Mouse (Mus musculus): ENCODE data around the gene Rpl36. TPM values are rescaled to one million over a fixed set of nuclear protein-coding genes. Genes with fewer than 3 reads are reported as not detected.

Rpl36 gene
- polyA plus RNA-seq (2012; rRNA removed): 1,882 and 2,245 TPM in 2 replicates

- H3K27ac ChIP-seq (ENCODE audit: insufficient read depth, low read depth, low read length): peak within 1 kb of the TSS; percentile 67
- WGBS: under 1% methylated on average over 52 of the region's 52 CpGs
- H3K27me3 ChIP-seq (ENCODE audit: control insufficient read depth, insufficient read depth, low read length): no peaks in the 10 kb centered on the region
- peaks cover 25% of the 10 kb centered on the region for H3K4me1 ChIP-seq (ENCODE audit: control insufficient read depth, insufficient read depth, insufficient read length, low read length)
- TF ChIP-seq CTCF (IDR thresholded peaks at IDR 0.05; ENCODE audit: extremely low read depth, insufficient read length, insufficient replicate concordance, low read depth, low read length) (peak; percentile 96), POLR2A (IDR thresholded peaks at IDR 0.05; ENCODE audit: low read depth, low read length) (peak; percentile 61)
- peak within 1 kb of the TSS; percentile 74 for H3K4me3 ChIP-seq (ENCODE audit: low read depth, low read length)
- H3K36me3 ChIP-seq (ENCODE audit: control insufficient read depth, insufficient read depth, low read length): peaks cover 23% of the 10 kb centered on the region
Observed at GRCm38 (mm10) chr17:56613236-56613844, at the start of gene Rpl36. Gene Rpl36, plus strand, starts transcription at chr17:56613416.

GRCm38 (mm10) chr17:56566293-56566692 lies 46.9 kb upstream of the Rpl36 start:
- Histone ChIP-seq H3K4me1 (ENCODE audit: control insufficient read depth, insufficient read depth, insufficient read length, low read length) (no peaks in the 10 kb centered on the region), H3K27me3 (ENCODE audit: control insufficient read depth, insufficient read depth, low read length) (no peaks in the 10 kb centered on the region), H3K4me3 (ENCODE audit: low read depth, low read length) (no peak overlapping the region), H3K27ac (ENCODE audit: insufficient read depth, low read depth, low read length) (no peak overlapping the region), H3K36me3 (ENCODE audit: control insufficient read depth, insufficient read depth, low read length) (peaks cover 97% of the 10 kb centered on the region)
- WGBS: 92% methylated on average over 29 of the region's 29 CpGs
- no peak for TF ChIP-seq CTCF (IDR thresholded peaks at IDR 0.05; ENCODE audit: extremely low read depth, insufficient read length, insufficient replicate concordance, low read depth, low read length)
- no peak for TF ChIP-seq POLR2A (IDR thresholded peaks at IDR 0.05; ENCODE audit: low read depth, low read length)

- H3K4me3 ChIP-seq (ENCODE audit: low read depth, low read length): no peak overlapping the region
- H3K36me3 ChIP-seq (ENCODE audit: control insufficient read depth, insufficient read depth, low read length): peaks cover 95% of the 10 kb centered on the region
- TF ChIP-seq POLR2A (IDR thresholded peaks at IDR 0.05; ENCODE audit: low read depth, low read length): no peak
- TF ChIP-seq CTCF (IDR thresholded peaks at IDR 0.05; ENCODE audit: extremely low read depth, insufficient read length, insufficient replicate concordance, low read depth, low read length): no peak
- H3K27ac ChIP-seq (ENCODE audit: insufficient read depth, low read depth, low read length): no peak overlapping the region
- WGBS: 95% methylated on average over 5 of the region's 5 CpGs
- H3K4me1 ChIP-seq (ENCODE audit: control insufficient read depth, insufficient read depth, insufficient read length, low read length): no peaks in the 10 kb centered on the region
- no peaks in the 10 kb centered on the region for H3K27me3 ChIP-seq (ENCODE audit: control insufficient read depth, insufficient read depth, low read length)
Observed at GRCm38 (mm10) chr17:56566918-56567317, 46.3 kb upstream of the Rpl36 start.

GRCm38 (mm10) chr17:56567370-56567769 lies 45.8 kb upstream of the Rpl36 start:
- Histone ChIP-seq H3K4me1 (ENCODE audit: control insufficient read depth, insufficient read depth, insufficient read length, low read length) (no peaks in the 10 kb centered on the region; the same call in 1 of the 2 replicates), H3K27ac (ENCODE audit: insufficient read depth, low read depth, low read length) (no peak overlapping the region), H3K27me3 (ENCODE audit: control insufficient read depth, insufficient read depth, low read length) (no peaks in the 10 kb centered on the region), H3K36me3 (ENCODE audit: control insufficient read depth, insufficient read depth, low read length) (peaks cover 91% of the 10 kb centered on the region), H3K4me3 (ENCODE audit: low read depth, low read length) (no peak overlapping the region)
- TF ChIP-seq POLR2A (IDR thresholded peaks at IDR 0.05; ENCODE audit: low read depth, low read length): no peak
- no peak for TF ChIP-seq CTCF (IDR thresholded peaks at IDR 0.05; ENCODE audit: extremely low read depth, insufficient read length, insufficient replicate concordance, low read depth, low read length)
- WGBS: 84% methylated on average over 4 of the region's 4 CpGs

GRCm38 (mm10) chr17:56570287-56570686 lies 42.9 kb upstream of the Rpl36 start:
- no peaks in the 10 kb centered on the region for H3K27me3 ChIP-seq (ENCODE audit: control insufficient read depth, insufficient read depth, low read length)
- H3K36me3 ChIP-seq (ENCODE audit: control insufficient read depth, insufficient read depth, low read length): peaks cover 83% of the 10 kb centered on the region
- WGBS: 90% methylated on average over 4 of the region's 4 CpGs
- peaks cover 15% of the 10 kb centered on the region; the same call in 1 of the 2 replicates for H3K4me1 ChIP-seq (ENCODE audit: control insufficient read depth, insufficient read depth, insufficient read length, low read length)
- H3K27ac ChIP-seq (ENCODE audit: insufficient read depth, low read depth, low read length): no peak overlapping the region
- no peak for TF ChIP-seq POLR2A (IDR thresholded peaks at IDR 0.05; ENCODE audit: low read depth, low read length)
- no peak for TF ChIP-seq CTCF (IDR thresholded peaks at IDR 0.05; ENCODE audit: extremely low read depth, insufficient read length, insufficient replicate concordance, low read depth, low read length)
- no peak overlapping the region for H3K4me3 ChIP-seq (ENCODE audit: low read depth, low read length)

- 6% methylated on average over 1 of the region's 1 CpGs for WGBS
- peak overlapping the region; percentile 21; the same call in 1 of the 2 replicates for H3K27ac ChIP-seq (ENCODE audit: insufficient read depth, low read depth, low read length)
Observed at GRCm38 (mm10) chr17:56572154-56572553, 41.1 kb upstream of the Rpl36 start.

GRCm38 (mm10) chr17:56572939-56573338 lies 40.3 kb upstream of the Rpl36 start:
- Histone ChIP-seq H3K36me3 (ENCODE audit: control insufficient read depth, insufficient read depth, low read length) (peaks cover 78% of the 10 kb centered on the region), H3K4me1 (ENCODE audit: control insufficient read depth, insufficient read depth, insufficient read length, low read length) (peaks cover 15% of the 10 kb centered on the region; the same call in 1 of the 2 replicates), H3K4me3 (ENCODE audit: low read depth, low read length) (no peak overlapping the region), H3K27ac (ENCODE audit: insufficient read depth, low read depth, low read length) (peak overlapping the region; percentile 25; the same call in 1 of the 2 replicates), H3K27me3 (ENCODE audit: control insufficient read depth, insufficient read depth, low read length) (no peaks in the 10 kb centered on the region)
- 63% methylated on average over 3 of the region's 3 CpGs for WGBS
- TF ChIP-seq POLR2A (IDR thresholded peaks at IDR 0.05; ENCODE audit: low read depth, low read length) (no peak), CTCF (IDR thresholded peaks at IDR 0.05; ENCODE audit: extremely low read depth, insufficient read length, insufficient replicate concordance, low read depth, low read length) (no peak)

More at GRCm38 (mm10) chr17:56572154-56572553, 41.1 kb upstream of the Rpl36 start:
- Histone ChIP-seq H3K4me3 (ENCODE audit: low read depth, low read length) (no peak overlapping the region), H3K27me3 (ENCODE audit: control insufficient read depth, insufficient read depth, low read length) (no peaks in the 10 kb centered on the region), H3K36me3 (ENCODE audit: control insufficient read depth, insufficient read depth, low read length) (peaks cover 78% of the 10 kb centered on the region), H3K4me1 (ENCODE audit: control insufficient read depth, insufficient read depth, insufficient read length, low read length) (peaks cover 15% of the 10 kb centered on the region; the same call in 1 of the 2 replicates)
- TF ChIP-seq CTCF (IDR thresholded peaks at IDR 0.05; ENCODE audit: extremely low read depth, insufficient read length, insufficient replicate concordance, low read depth, low read length) (no peak), POLR2A (IDR thresholded peaks at IDR 0.05; ENCODE audit: low read depth, low read length) (no peak)

Measured in small intestine, adult 2 months (tissue).